Mouse (Mus musculus): ENCODE data around the gene Golim4. TPM values are rescaled to one million over a fixed set of nuclear protein-coding genes. Genes with fewer than 3 reads are reported as not detected.

Gene Golim4
- polyA plus RNA-seq, 1 experiment from 2014 or later, result 52.2 TPM

Other genes starting within 250 kb of the Golim4 start
- gene Gm29133, start 208.8 kb downstream of the Golim4 start, polyA plus RNA-seq (2016; fragmentation: Nextera tagmentation; extraction: Ambion mirVana), result not detected in 2 replicates
- gene Fstl5, start 117.3 kb upstream of the Golim4 start, polyA plus RNA-seq (2016; fragmentation: Nextera tagmentation; extraction: Ambion mirVana), result 1.9 and 5.7 TPM in 2 replicates